Mouse (Mus musculus) urinary bladder, adult 18-20 months (tissue): ENCODE results near the gene Gtse1.

Experiments
- DNase-seq, 2 experiments: peaks; one replicate each; pipeline ENCODE4 v3.0.0; 2022; ENCODE audit warnings: low spot score in 2 of 2, mixed read lengths in 2 of 2

Gtse1 gene

GRCm38 (mm10) chr15:85867696-85868095 lies 8.2 kb downstream of the Gtse1 start:
- DNase-seq: peak; percentile 43 to 48

- no peak for DNase-seq
These were observed 17.8 kb downstream of the Gtse1 start for GRCm38 (mm10) chr15:85877336-85877735.

GRCm38 (mm10) chr15:85878848-85879497 lies 19.4 kb downstream of the Gtse1 start, which contains the start of gene Trmu:
Gene Trmu, plus strand, starts transcription at chr15:85879312.
- peak; percentile 80 to 88 for DNase-seq

- DNase-seq: no peak
These were observed 20.0 kb downstream of the Gtse1 start for GRCm38 (mm10) chr15:85879498-85879895.

GRCm38 (mm10) chr15:85885606-85886005 lies 26.1 kb downstream of the Gtse1 start:
- DNase-seq: no peak

- no peak for DNase-seq
These were observed 29.7 kb downstream of the Gtse1 start for GRCm38 (mm10) chr15:85889235-85889634.

GRCm38 (mm10) chr15:85891971-85892370 lies 32.4 kb downstream of the Gtse1 start:
- DNase-seq: no peak

- DNase-seq: no peak
These were observed 33.1 kb downstream of the Gtse1 start for GRCm38 (mm10) chr15:85892498-85893118.

GRCm38 (mm10) chr15:85893871-85894270 lies 34.3 kb downstream of the Gtse1 start:
- DNase-seq: no peak

- peak; percentile 46 to 79 for DNase-seq
These were observed 36.7 kb downstream of the Gtse1 start for GRCm38 (mm10) chr15:85896284-85896683.

- DNase-seq: no peak
These were observed 37.6 kb downstream of the Gtse1 start for GRCm38 (mm10) chr15:85897113-85897512.

- no peak for DNase-seq
These were observed 39.9 kb downstream of the Gtse1 start for GRCm38 (mm10) chr15:85899396-85899795.

GRCm38 (mm10) chr15:85900318-85900717 lies 40.8 kb downstream of the Gtse1 start:
- DNase-seq: no peak

GRCm38 (mm10) chr15:85900801-85901200 lies 41.3 kb downstream of the Gtse1 start:
- DNase-seq: no peak

GRCm38 (mm10) chr15:85902505-85902904 lies 43.0 kb downstream of the Gtse1 start:
- no peak for DNase-seq

- DNase-seq: no peak
These were observed 44.3 kb downstream of the Gtse1 start for GRCm38 (mm10) chr15:85903826-85904225.

GRCm38 (mm10) chr15:85908660-85909491 lies 49.3 kb downstream of the Gtse1 start:
- no peak for DNase-seq

GRCm38 (mm10) chr15:85909492-85909829 lies 49.9 kb downstream of the Gtse1 start:
- no peak for DNase-seq

GRCm38 (mm10) chr15:85909931-85910330 lies 50.4 kb downstream of the Gtse1 start:
- DNase-seq: peak; percentile 50 to 65

GRCm38 (mm10) chr15:85913605-85914004 lies 54.1 kb downstream of the Gtse1 start:
- no peak for DNase-seq

- no peak for DNase-seq
These were observed 59.8 kb downstream of the Gtse1 start for GRCm38 (mm10) chr15:85919191-85919891.

GRCm38 (mm10) chr15:85919892-85920248 lies 60.3 kb downstream of the Gtse1 start:
- DNase-seq: no peak
